Mouse (Mus musculus): ENCODE data around the gene Cs. TPM values are rescaled to one million over a fixed set of nuclear protein-coding genes. Genes with fewer than 3 reads are reported as not detected.
"Not testable (repeated sequence)": the region's sequence is repeated elsewhere in the genome, so short reads cannot be mapped to it uniquely, and the experiment has no call there.

Gene Cs
- total RNA-seq, 2 experiments from 2014 or later: 108 to 181 TPM

DNA sequence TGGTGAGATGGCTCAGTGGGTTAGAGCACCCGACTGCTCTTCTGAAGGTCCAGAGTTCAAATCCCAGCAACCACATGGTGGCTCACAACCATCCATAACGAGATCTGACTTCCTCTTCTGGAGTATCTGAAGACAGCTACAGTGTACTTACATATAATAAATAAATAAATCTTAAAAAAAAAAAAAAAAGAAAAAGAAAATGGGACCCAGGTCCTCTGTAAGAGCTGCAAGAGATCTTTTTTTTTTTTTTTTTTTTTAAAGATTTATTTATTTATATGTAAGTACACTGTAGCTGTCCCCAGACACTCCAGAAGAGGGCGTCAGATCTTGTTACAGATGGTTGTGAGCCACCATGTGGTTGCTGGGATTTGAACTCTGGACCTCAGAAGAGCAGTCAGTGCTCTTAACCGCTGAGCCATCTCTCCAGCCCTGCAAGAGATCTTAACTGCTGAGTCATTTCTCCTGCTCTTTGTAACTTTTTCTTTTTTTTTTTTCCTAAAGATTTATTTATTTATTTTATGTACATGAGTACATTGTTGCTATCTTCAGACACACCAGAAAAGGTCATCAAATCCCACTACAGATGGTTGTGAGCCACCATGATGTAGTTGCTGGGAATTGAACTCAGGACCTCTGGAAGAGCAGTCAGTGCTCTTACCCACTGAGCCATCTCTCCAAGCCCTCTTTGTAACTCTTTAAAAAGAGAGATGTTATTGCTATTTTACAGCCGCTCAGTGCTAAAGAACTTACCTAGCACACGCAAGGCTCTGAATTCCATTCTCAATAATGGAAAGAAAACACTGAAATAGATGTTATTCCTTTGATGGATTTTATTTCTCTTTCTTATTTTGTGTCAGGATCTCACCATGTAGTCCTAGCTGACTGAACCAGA is 4.9 kb upstream of the Cs start:
- ATAC-seq (replicated peaks; ENCODE audit: poor library complexity): not testable (repeated sequence)

DNA sequence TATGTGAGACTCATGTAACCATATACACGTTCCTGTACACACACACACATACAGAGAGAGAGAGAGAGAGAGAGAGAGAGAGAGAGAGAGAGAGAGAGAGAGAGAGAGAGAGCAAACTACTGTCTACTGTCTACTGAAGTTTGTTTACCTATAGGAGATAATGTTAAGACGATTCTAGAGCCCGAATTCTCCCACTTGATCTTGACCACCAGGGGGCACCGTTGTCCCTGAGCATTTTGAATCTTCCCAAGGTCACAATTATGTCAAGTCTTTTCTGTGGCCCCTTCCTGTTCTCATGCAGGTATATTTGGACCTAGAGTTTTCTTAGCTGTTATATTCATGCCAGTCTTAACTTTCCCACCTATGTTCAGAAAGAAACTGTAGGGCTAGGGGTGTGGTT is 2.0 kb upstream of the Cs start:
- peak; percentile 35 for ATAC-seq (replicated peaks; ENCODE audit: poor library complexity)

GRCm38 (mm10) chr10:128336195-128336594 is 1.3 kb upstream of the Cs start:
- no peak for ATAC-seq (replicated peaks; ENCODE audit: poor library complexity)

- ATAC-seq (replicated peaks; ENCODE audit: poor library complexity): no peak
Observed at GRCm38 (mm10) chr10:128336597-128336996, 937 bp upstream of the Cs start.

GRCm38 (mm10) chr10:128338415-128338814 is 881 bp downstream of the Cs start:
- ATAC-seq (replicated peaks; ENCODE audit: poor library complexity): peak; percentile 18; the same call in 1 of the 2 replicates

GRCm38 (mm10) chr10:128338948-128339347 is 1.4 kb downstream of the Cs start:
- ATAC-seq (replicated peaks; ENCODE audit: poor library complexity): no peak

DNA sequence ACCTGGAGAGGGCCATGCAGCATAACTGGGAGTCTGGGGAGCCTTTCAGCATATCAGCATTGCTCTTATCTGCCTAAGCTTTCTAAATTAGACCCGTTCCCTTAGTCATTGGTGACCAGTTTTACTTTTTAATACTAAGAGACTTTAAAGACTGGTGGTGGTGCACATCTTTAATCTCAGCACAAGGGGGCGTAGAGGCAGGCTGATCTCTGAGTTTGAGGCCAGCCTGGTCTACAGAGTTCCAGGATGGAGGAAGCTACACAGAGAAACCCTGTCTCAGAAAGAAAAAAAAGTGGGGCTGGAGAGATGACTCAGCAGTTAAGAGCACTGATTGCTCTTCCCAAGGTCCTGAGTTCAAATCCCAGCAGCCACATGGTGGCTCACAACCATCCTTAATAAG is 2.7 kb downstream of the Cs start:
- peak; percentile 5; the same call in 1 of the 2 replicates for ATAC-seq (replicated peaks; ENCODE audit: poor library complexity)

DNA sequence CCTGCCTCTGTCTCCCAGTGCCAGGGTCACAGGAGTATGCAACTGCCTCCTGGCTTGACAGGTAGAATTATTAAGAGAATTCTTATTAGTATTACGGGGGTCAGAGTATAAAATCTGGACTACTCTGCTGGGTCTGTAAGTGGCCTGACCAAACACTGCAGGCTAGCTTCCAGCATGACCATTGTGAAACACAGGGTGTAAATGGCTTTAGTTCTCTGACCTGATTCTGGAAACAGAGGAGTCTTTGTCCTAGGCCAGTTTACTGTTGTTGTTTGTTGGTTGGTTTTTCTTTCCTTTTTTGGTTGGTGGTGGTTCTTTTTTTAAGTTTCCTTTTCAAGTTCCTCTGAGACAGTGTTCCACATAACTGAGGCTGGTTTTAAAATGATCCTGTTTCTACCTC is 5.9 kb downstream of the Cs start:
- ATAC-seq (replicated peaks; ENCODE audit: poor library complexity): no peak

DNA sequence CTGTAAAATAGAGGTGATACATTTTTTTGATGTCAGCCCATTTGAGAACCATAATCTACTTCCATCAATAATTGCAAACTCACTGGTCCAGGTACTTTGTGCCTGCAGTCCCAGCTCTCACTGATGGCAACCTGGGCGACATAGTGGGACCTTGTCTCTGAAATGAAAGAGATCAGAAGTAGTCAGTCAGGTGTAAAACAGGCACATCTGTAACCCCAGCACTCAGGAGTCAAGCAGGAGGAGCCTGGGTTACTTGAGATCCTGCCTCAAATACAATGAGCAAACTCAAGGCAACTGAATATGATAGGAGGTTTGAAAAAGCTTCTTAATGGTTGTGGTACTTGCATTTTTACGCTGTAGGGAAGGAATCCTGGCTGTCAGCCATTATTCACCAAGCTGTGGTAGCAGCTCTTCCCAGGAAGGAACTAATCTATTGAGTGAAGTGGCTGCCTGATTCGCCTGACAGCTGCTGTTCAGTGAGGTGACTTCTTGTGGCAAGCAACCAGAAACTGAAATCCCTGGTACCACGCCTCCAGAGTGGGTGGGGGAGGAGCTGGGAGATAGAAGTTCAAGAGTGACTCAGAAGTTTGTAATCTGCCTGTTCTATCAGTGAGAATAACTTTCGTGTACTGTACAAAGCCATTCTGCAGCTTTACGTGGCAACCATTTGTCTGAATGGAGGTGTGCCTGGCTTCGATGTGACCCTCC is 7.2 kb downstream of the Cs start:
- ATAC-seq (replicated peaks; ENCODE audit: poor library complexity): peak; percentile 95

DNA sequence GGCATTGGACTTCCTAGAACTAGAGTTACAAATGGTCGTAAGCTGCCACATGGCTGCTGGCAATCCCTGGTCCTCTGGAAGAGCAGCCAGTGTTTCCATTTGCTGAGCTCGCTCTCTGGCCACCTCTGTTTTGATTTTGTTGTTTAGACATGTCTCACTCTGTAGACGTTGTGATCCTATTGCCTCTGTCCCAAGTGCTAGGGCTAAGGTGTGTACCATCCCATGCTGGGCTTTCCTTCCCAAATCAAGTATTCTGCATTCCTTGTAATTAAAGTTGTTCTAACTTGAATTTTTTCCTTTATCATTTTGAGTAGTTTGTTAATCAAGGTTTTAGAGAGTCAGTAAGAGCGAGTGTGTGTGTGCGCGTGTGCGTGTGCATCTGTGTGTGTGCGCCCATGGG is 10.0 kb downstream of the Cs start:
- ATAC-seq (replicated peaks; ENCODE audit: poor library complexity): no peak

GRCm38 (mm10) chr10:128358796-128359195 is 21.3 kb downstream of the Cs start:
- ATAC-seq (replicated peaks; ENCODE audit: poor library complexity): peak; percentile 82

DNA sequence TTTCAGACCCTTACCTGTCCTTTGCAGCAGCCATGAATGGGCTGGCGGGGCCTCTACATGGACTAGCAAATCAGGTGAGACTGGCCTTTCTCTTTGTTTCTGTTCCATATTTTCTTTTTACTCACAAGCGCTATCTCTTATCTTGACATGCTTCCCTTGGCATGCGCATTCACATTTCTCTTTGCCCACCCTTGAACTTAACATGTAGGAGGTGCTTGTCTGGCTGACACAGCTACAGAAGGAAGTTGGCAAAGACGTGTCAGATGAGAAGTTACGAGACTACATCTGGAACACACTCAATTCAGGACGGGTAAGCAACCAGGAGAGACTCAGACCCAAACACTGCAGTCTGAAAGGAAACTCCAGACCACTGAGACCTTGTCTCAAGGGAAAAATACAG is 21.7 kb downstream of the Cs start:
- no peak for ATAC-seq (replicated peaks; ENCODE audit: poor library complexity)

GRCm38 (mm10) chr10:128361836-128362235 is 24.3 kb downstream of the Cs start:
- ATAC-seq (replicated peaks; ENCODE audit: poor library complexity): no peak

GRCm38 (mm10) chr10:128362568-128362967 is 25.0 kb downstream of the Cs start:
- ATAC-seq (replicated peaks; ENCODE audit: poor library complexity): peak; percentile 57

DNA sequence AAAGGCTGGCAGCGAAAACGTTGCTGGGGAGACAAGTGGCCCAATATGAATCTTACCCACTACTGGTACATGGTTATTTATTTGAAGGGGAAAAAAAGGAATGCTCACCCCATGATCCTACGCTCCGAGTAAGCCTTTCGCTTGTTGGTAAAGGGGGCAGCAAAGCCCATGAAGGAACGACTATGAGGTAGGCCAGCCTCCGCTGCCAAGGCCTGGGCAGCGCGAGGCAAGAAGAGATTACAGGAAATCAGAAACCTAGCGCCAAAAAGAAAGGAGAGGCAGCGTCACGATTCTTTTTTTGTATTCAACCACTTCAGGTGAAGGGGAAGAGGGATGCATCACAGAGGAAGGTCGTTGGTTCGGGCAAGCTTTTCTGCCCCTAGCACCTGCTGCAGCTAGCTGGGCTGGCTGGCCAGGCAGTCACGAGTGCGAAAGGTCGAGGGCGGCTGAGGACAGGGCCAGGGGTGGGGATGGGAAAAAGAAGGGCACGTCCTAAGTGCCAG is 30.4 kb downstream of the Cs start:
- no peak for ATAC-seq (replicated peaks; ENCODE audit: poor library complexity)

- peak; percentile 76 for ATAC-seq (replicated peaks; ENCODE audit: poor library complexity)
Observed at GRCm38 (mm10) chr10:128368402-128369217, 31.1 kb downstream of the Cs start, which contains the start of gene Coq10a. Coq10a (minus strand) TSS chr10:128368997.

DNA sequence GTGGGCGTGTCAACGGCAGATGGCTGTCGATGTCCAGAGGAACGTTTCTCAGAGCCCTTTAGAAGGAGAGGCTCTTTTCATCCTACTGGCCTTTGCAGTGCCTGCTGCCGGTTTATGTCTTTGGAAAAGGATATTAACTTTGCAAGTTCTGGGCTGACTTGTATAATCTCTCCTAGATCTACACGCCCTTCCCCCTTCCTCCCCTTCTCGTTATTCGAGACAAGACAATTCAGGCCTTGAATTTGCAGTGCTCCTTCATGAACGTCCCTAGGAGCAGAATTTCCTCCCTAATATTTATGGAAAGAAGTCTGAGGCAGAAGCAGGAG is 31.6 kb downstream of the Cs start:
- no peak for ATAC-seq (replicated peaks; ENCODE audit: poor library complexity)

DNA sequence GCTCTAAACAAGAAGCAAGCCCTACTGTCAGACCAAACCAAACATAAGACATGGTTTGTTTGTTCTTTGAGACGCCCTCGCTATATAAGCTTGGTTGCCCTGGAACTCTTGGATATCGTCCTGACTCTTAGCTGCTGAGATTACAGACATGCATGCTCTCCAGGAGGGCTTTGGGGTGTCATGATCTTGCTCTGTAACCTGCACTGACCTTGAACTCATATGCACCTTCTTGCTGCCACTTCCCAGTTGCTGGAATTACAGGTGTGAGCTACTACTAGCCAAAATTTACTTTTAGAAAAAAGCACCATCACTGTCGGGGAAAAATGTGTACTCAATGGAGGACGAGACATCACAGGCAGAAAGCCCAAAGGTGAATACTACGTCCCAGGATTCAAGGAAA is 32.1 kb downstream of the Cs start:
- no peak for ATAC-seq (replicated peaks; ENCODE audit: poor library complexity)

DNA sequence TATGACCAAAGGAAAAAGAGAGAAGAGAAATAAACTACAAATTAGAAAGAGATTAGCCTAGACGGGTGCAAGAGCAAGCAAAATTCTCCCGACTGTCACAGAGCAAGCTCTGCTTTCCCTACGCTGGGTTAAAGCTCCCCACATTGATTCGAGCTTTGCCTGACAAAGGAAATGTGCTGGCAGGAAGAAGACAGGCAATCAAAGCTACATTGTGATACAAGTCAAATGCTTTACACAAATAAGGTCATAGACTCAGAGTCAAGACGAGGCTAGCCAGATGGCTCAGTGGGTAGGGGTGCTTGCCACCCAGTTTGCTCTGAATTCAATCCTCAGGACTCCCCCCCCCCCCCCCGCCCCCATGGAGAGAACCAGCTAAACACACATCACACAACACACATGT is 32.5 kb downstream of the Cs start:
- no peak for ATAC-seq (replicated peaks; ENCODE audit: poor library complexity)

DNA sequence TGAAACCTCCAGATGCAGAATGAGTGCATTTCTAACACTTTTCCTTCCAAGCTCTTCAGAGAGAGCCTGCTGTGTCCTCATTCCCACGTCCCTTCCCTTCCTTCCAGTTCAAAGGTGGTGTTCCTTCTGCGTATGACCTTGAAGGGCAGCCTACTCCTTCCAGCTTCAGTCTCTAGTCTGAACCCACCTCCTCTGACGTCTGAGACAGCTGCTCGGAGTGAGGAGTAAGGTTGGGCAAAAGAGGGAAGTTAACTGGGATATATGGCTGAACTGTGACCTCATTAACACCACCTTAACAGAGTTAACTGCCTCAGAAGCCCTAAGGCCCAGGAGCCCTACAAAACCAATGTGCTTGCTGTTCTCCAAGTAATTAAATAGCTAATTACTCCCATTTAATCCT is 33.1 kb downstream of the Cs start:
- no peak for ATAC-seq (replicated peaks; ENCODE audit: poor library complexity)

- ATAC-seq (replicated peaks; ENCODE audit: poor library complexity): no peak
Observed at GRCm38 (mm10) chr10:128372142-128372541, 34.6 kb downstream of the Cs start.

Measured in megakaryocyte progenitor cell, adult 5-6 weeks (primary cell).